30 mouse cellular contexts compared by ENCODE assay signal in genomic region chr5:65574876-65575275, GRCm38 (mm10). TPM values are rescaled to one million over a fixed set of nuclear protein-coding genes. Genes with fewer than 3 reads are reported as not detected.
DNase-seq lines count a peak whose midpoint lies in the region; ATAC-seq and TF ChIP-seq lines count a peak whose summit lies in the region.
"Had no signal": no experiment of that assay in that cellular context is flagged by ENCODE, and none has a peak within 500 bp of the region (broad histone marks: within the 10 kb centered on the region; RNA-seq: fewer than 3 reads in every experiment).

No protein-coding gene starts in this region.

- no peak overlapping the region for H3K4me3 ChIP-seq in heart, embryonic 13.5 days
- H3K4me3 ChIP-seq in MEL (ENCODE audit: control insufficient read depth in 1 of 2, insufficient read depth in 1 of 2, low read depth in 2 of 2, low read length in 2 of 2): no peak overlapping the region
- no peak overlapping the region for H3K4me3 ChIP-seq in embryonic facial prominence, embryonic 15.5 days (replicated peaks)
- H3K4me3 ChIP-seq: forebrain, embryonic 13.5 days; heart, embryonic 10.5 days; hindbrain, embryonic 13.5 days; kidney, embryonic 15.5 days; layer of hippocampus, adult 2 months; left cerebral cortex, adult 2 months; limb, embryonic 13.5 days; liver, embryonic 15.5 days had no signal

- peaks cover 39% of the 10 kb centered on the region for H3K36me3 ChIP-seq in heart, embryonic 13.5 days
- peaks cover 0 to 36% of the 10 kb centered on the region in 2 experiments for H3K36me3 ChIP-seq in MEL (ENCODE audit: control insufficient read depth in 1 of 2, insufficient read depth in 2 of 2, low read length in 2 of 2)
- H3K36me3 ChIP-seq in embryonic facial prominence, embryonic 15.5 days: peaks cover 22% of the 10 kb centered on the region

- no peak overlapping the region for H3K4me2 ChIP-seq in heart, embryonic 13.5 days
- H3K4me2 ChIP-seq in embryonic facial prominence, embryonic 15.5 days (replicated peaks): no peak overlapping the region
- H3K4me2 ChIP-seq: forebrain, embryonic 13.5 days; hindbrain, embryonic 13.5 days; kidney, embryonic 15.5 days; limb, embryonic 13.5 days; liver, embryonic 15.5 days; lung, embryonic 14.5 days had no signal

- H3K9ac ChIP-seq in heart, embryonic 13.5 days: no peak overlapping the region
- no peak overlapping the region for H3K9ac ChIP-seq in MEL (ENCODE audit: control insufficient read depth, low read depth, low read length, poor library complexity, severe bottlenecking)
- no peak overlapping the region for H3K9ac ChIP-seq in embryonic facial prominence, embryonic 15.5 days
- H3K9ac ChIP-seq: forebrain, embryonic 13.5 days; hindbrain, embryonic 13.5 days; kidney, embryonic 15.5 days; limb, embryonic 13.5 days; liver, embryonic 15.5 days; lung, embryonic 14.5 days had no signal

- H3K4me1 ChIP-seq in heart, embryonic 13.5 days: peaks cover 15% of the 10 kb centered on the region
- H3K4me1 ChIP-seq in MEL (ENCODE audit: control insufficient read depth in 1 of 2, insufficient read depth in 2 of 2, low read length in 2 of 2): no peaks in the 10 kb centered on the region
- H3K4me1 ChIP-seq in embryonic facial prominence, embryonic 15.5 days: 0 out of 2 replicates have a peak, but pooled peaks cover 5% of the 10 kb centered on the region
- H3K4me1 ChIP-seq: forebrain, embryonic 13.5 days; hindbrain, embryonic 13.5 days; kidney, embryonic 15.5 days had no signal

- 0 out of 2 replicates have a peak overlapping the region, but pooled peaks have one; percentile 29 for H3K27ac ChIP-seq in heart, embryonic 13.5 days (replicated peaks)
- no peak overlapping the region for H3K27ac ChIP-seq in MEL (ENCODE audit: control insufficient read depth, low read depth, low read length)
- H3K27ac ChIP-seq in embryonic facial prominence, embryonic 15.5 days (replicated peaks): peak overlapping the region; percentile 34; the same call in 1 of the 2 replicates
- H3K27ac ChIP-seq: forebrain, embryonic 13.5 days; heart, embryonic 10.5 days; hindbrain, embryonic 13.5 days; kidney, embryonic 15.5 days; layer of hippocampus, adult 2 months; left cerebral cortex, adult 2 months; limb, embryonic 13.5 days; liver, embryonic 15.5 days had no signal

- intact Hi-C loops in heart, postnatal 10 days (cut with DNase I): no loop called here

- TF ChIP-seq CTCF in MEL (IDR thresholded peaks at IDR 0.05 in 2 of 3, conservative IDR thresholded peaks at IDR 0.05 in 1 of 3; ENCODE audit: control insufficient read depth in 1 of 3, insufficient read depth in 1 of 3, low read depth in 2 of 3, low read length in 3 of 3, poor library complexity in 1 of 3, severe bottlenecking in 1 of 3): no peak

- no peaks in the 10 kb centered on the region for H3K9me3 ChIP-seq in heart, embryonic 13.5 days
- no peaks in the 10 kb centered on the region for H3K9me3 ChIP-seq in MEL (replicated peaks; ENCODE audit: insufficient read depth, low read length)
- H3K9me3 ChIP-seq in embryonic facial prominence, embryonic 15.5 days (replicated peaks): no peaks in the 10 kb centered on the region
- H3K9me3 ChIP-seq: forebrain, embryonic 13.5 days; heart, embryonic 10.5 days; hindbrain, embryonic 13.5 days; kidney, embryonic 15.5 days; limb, embryonic 13.5 days; liver, embryonic 15.5 days had no signal

- TF ChIP-seq EP300 in MEL (IDR thresholded peaks at IDR 0.05; ENCODE audit: low read depth in 1 of 2, low read length in 2 of 2): no peak

- TF ChIP-seq RAD21 in MEL (IDR thresholded peaks at IDR 0.05; ENCODE audit: low read depth, low read length): no peak

- no peaks in the 10 kb centered on the region for H3K27me3 ChIP-seq in heart, embryonic 13.5 days (replicated peaks)
- H3K27me3 ChIP-seq in MEL (ENCODE audit: control insufficient read depth in 1 of 2, insufficient read depth in 2 of 2, low read length in 2 of 2): no peaks in the 10 kb centered on the region
- H3K27me3 ChIP-seq in embryonic facial prominence, embryonic 15.5 days: no peaks in the 10 kb centered on the region
- H3K27me3 ChIP-seq: forebrain, embryonic 13.5 days; hindbrain, embryonic 13.5 days; kidney, embryonic 15.5 days; limb, embryonic 13.5 days; liver, embryonic 15.5 days had no signal

- ATAC-seq in heart, embryonic 13.5 days (ENCODE audit: extremely low read depth, insufficient number of reproducible peaks, low FRiP score, low TSS enrichment): no peak
- no peak for ATAC-seq in embryonic facial prominence, embryonic 15.5 days (ENCODE audit: insufficient number of reproducible peaks, low FRiP score, low TSS enrichment, low read depth)
- ATAC-seq: CD4-positive, CD25-positive, alpha-beta regulatory T cell, adult 4 months; forebrain, embryonic 13.5 days; intestine, embryonic 16.5 days had no signal

- H3K79me2 ChIP-seq in MEL (ENCODE audit: control insufficient read depth, insufficient read depth, low read length, poor library complexity): peaks cover 1% of the 10 kb centered on the region; the same call in 1 of the 2 replicates

- 76% methylated on average over 2 of the region's 2 CpGs for WGBS in heart, embryonic 13.5 days
- WGBS in embryonic facial prominence, embryonic 15.5 days: 53% methylated on average over 2 of the region's 2 CpGs

- DNase-seq in heart, postnatal 10 days: no peak
- peak; percentile 27 for DNase-seq in 3T3-L1 (ENCODE audit: low read depth, low spot score)
- no peak for DNase-seq in MEL (ENCODE audit: low read depth, low spot score)
- no peak for DNase-seq in urinary bladder, adult 2 months (ENCODE audit: low spot score)
- DNase-seq in right cerebral cortex, adult 2 months (ENCODE audit: low spot score in 2 of 2): no peak
- DNase-seq: adrenal gland, postnatal 36 days; cerebellum, adult 11-12 months; cerebellum, adult 9-11 months; embryo, embryonic 11 days; gastrocnemius, postnatal 25 days; heart, adult 11 months; heart, postnatal 4 days; kidney, postnatal 25 days; lung, embryonic 14.5 days; lung, postnatal 14 days; midbrain, embryonic 14.5 days; right cerebral cortex, postnatal 14 days; thymus, postnatal 14 days had no signal

- TF ChIP-seq POLR2A in MEL (IDR thresholded peaks at IDR 0.05; ENCODE audit: control insufficient read depth in 1 of 2, insufficient read depth in 1 of 2, low read depth in 1 of 2, low read length in 2 of 2, poor library complexity in 1 of 2): no peak

TF ChIP-seq in MEL, 35 proteins besides CTCF, POLR2A, EP300 and RAD21:
- TF ChIP-seq RCOR1 (IDR thresholded peaks at IDR 0.05; ENCODE audit: low read depth, low read length) (peak; percentile 39; the same call in 1 of the 2 replicates), MEF2A (IDR thresholded peaks at IDR 0.05; ENCODE audit: extremely low read depth, insufficient replicate concordance, low read depth, low read length, poor library complexity, severe bottlenecking) (no peak)
TF ChIP-seq in MEL: peak in this region for 1.

RNA-seq across cellular contexts. Expression of gene Ube2k, which starts 37.8 kb away (rescaled TPM):
- polyA plus RNA-seq in heart, embryonic 13.5 days (2015; fragmentation: Nextera tagmentation; extraction: Ambion mirVana): 124 and 142 TPM in 2 replicates
- 10 to 100 TPM; 80.3 to 81.8 TPM for total RNA-seq in heart, postnatal 10 days (2021)
- total RNA-seq in MEL (2012; rRNA removed): 52.9 and 65.5 TPM in 2 replicates
- polyA plus RNA-seq in MEL (2012; ENCODE audit: insufficient read depth in 1 of 2, insufficient read length in 2 of 2, low read depth in 1 of 2, low replicate concordance in 2 of 2, missing spikeins in 1 of 2): 100 to 1,000 TPM in 1 of 2 experiments, not detected in 1; 231 TPM
- polyA plus RNA-seq in embryonic facial prominence, embryonic 15.5 days (2015; fragmentation: Nextera tagmentation; extraction: Ambion mirVana): 172 and 181 TPM in 2 replicates
- polyA plus RNA-seq in urinary bladder, adult 2 months (2012; rRNA removed): 72.3 and 74.4 TPM in 2 replicates

RNA-seq across cellular contexts. Expression of gene Smim14, which starts 37.9 kb away (rescaled TPM):
- 100 and 101 TPM in 2 replicates for polyA plus RNA-seq in heart, embryonic 13.5 days (2015; fragmentation: Nextera tagmentation; extraction: Ambion mirVana)
- total RNA-seq in heart, postnatal 10 days (2021): 100 to 1,000 TPM; 102 to 107 TPM
- total RNA-seq in MEL (2012; rRNA removed): 17.9 and 18.8 TPM in 2 replicates
- 10 to 100 TPM in 1 of 2 experiments, not detected in 1; 29.8 TPM for polyA plus RNA-seq in MEL (2012; ENCODE audit: insufficient read depth in 1 of 2, insufficient read length in 2 of 2, low read depth in 1 of 2, low replicate concordance in 2 of 2, missing spikeins in 1 of 2)
- polyA plus RNA-seq in embryonic facial prominence, embryonic 15.5 days (2015; fragmentation: Nextera tagmentation; extraction: Ambion mirVana): 142 and 154 TPM in 2 replicates
- polyA plus RNA-seq in urinary bladder, adult 2 months (2012; rRNA removed): 259 and 310 TPM in 2 replicates
